Mouse (Mus musculus) heart, postnatal 36 days (tissue): ENCODE data around the gene Alkbh6. TPM values are rescaled to one million over a fixed set of nuclear protein-coding genes. Genes with fewer than 3 reads are reported as not detected.

Experiments used
- total RNA-seq, 2 experiments: library from RNA; stranded (reverse); gene quantifications; 2 replicates each; pipeline ENCODE4 v1.2.3; 2021

Alkbh6 gene
- total RNA-seq, 2 experiments from 2014 or later: 22.0 to 23.0 TPM

Other genes starting within 250 kb of the Alkbh6 start
- 1 to 10 TPM; 1.7 to 2.6 TPM for gene Zfp82, start 235.8 kb upstream of the Alkbh6 start, total RNA-seq
- not detected for gene Gm26920, start 218.3 kb upstream of the Alkbh6 start, total RNA-seq
- 1 to 10 TPM; 1.8 to 2.7 TPM for gene Zfp566, start 218.2 kb upstream of the Alkbh6 start, total RNA-seq
- gene Zfp260, start 213.9 kb upstream of the Alkbh6 start, total RNA-seq: 10 to 100 TPM; 30.9 to 35.3 TPM
- 1 to 10 TPM; 1.8 to 2.7 TPM for gene Zfp382, start 186.8 kb upstream of the Alkbh6 start, total RNA-seq
- gene Zfp146, start 139.0 kb upstream of the Alkbh6 start, total RNA-seq: 10 to 100 TPM; 26.3 to 30.3 TPM
- gene Cox7a1, start 124.6 kb upstream of the Alkbh6 start, total RNA-seq: 1,000 to 10,000 TPM; 2,810 to 3,153 TPM
- gene Capns1, start 109.9 kb upstream of the Alkbh6 start, total RNA-seq: 100 to 1,000 TPM; 289 to 298 TPM
- gene Polr2i, start 76.8 kb upstream of the Alkbh6 start, total RNA-seq: 10 to 100 TPM; 52.3 to 59.5 TPM
- 10 to 100 TPM; 58.8 to 61.7 TPM for gene Tbcb, start 76.4 kb upstream of the Alkbh6 start, total RNA-seq
- not detected for gene Ovol3, start 73.0 kb upstream of the Alkbh6 start, total RNA-seq
- gene Thap8, start 28.6 kb upstream of the Alkbh6 start, total RNA-seq: under 1 TPM; 0.22 to 0.35 TPM
- 1 to 10 TPM; 1.5 to 1.9 TPM for gene Wdr62, start 28.3 kb upstream of the Alkbh6 start, total RNA-seq
- gene Clip3, start 17.0 kb upstream of the Alkbh6 start, total RNA-seq: 10 to 100 TPM in 1 of 2 experiments, 1 to 10 TPM in 1; 6.0 to 11.4 TPM
- gene Syne4, start 6.1 kb downstream of the Alkbh6 start, total RNA-seq: 1 to 10 TPM in 1 of 2 experiments, under 1 TPM in 1; 0.81 to 1.3 TPM
- gene E130208F15Rik, start 13.0 kb downstream of the Alkbh6 start, total RNA-seq: under 1 TPM; 0.65 to 0.78 TPM
- gene Sdhaf1, start 15.2 kb downstream of the Alkbh6 start, total RNA-seq: 10 to 100 TPM; 12.0 to 12.5 TPM
- 1 to 10 TPM; 1.3 to 1.4 TPM for gene Lrfn3, start 54.1 kb downstream of the Alkbh6 start, total RNA-seq
- gene Tyrobp, start 105.0 kb downstream of the Alkbh6 start, total RNA-seq: 10 to 100 TPM; 22.1 to 22.4 TPM
- not detected for gene Hcst, start 111.1 kb downstream of the Alkbh6 start, total RNA-seq
- gene Nfkbid, start 113.0 kb downstream of the Alkbh6 start, total RNA-seq: under 1 TPM; 0.27 to 0.28 TPM
- gene Aplp1, start 136.8 kb downstream of the Alkbh6 start, total RNA-seq: 1 to 10 TPM; 2.7 to 3.1 TPM
- gene Kirrel2, start 149.0 kb downstream of the Alkbh6 start, total RNA-seq: not detected
- not detected for gene Nphs1, start 149.6 kb downstream of the Alkbh6 start, total RNA-seq
- gene Prodh2, start 184.9 kb downstream of the Alkbh6 start, total RNA-seq: not detected
- gene Arhgap33, start 226.3 kb downstream of the Alkbh6 start, total RNA-seq: under 1 TPM; 0.56 to 0.89 TPM
- 100 to 1,000 TPM; 749 to 757 TPM for gene Hspb6, start 243.5 kb downstream of the Alkbh6 start, total RNA-seq
- gene Proser3, start 243.6 kb downstream of the Alkbh6 start, total RNA-seq: 1 to 10 TPM; 3.3 to 5.4 TPM